Mouse (Mus musculus) lung, adult 2 months (tissue): ENCODE results near the gene Mex3b.

Experiments
- CTCF ChIP-seq: fragments of 200-500 bp; IDR thresholded peaks from 2 replicates; pipeline ENCODE4 v1.5.1; 2011; ENCODE audit warnings: mild to moderate bottlenecking, low read length, control low read depth; ENCODE audit not compliant: insufficient read depth
- POLR2A ChIP-seq: fragments of 200-500 bp; IDR thresholded peaks from 2 replicates; pipeline ENCODE4 v1.6.1; 2011; ENCODE audit warnings: low read depth, mild to moderate bottlenecking, control low read depth, low read length, borderline replicate concordance; ENCODE audit errors: extremely low read depth

DNA sequence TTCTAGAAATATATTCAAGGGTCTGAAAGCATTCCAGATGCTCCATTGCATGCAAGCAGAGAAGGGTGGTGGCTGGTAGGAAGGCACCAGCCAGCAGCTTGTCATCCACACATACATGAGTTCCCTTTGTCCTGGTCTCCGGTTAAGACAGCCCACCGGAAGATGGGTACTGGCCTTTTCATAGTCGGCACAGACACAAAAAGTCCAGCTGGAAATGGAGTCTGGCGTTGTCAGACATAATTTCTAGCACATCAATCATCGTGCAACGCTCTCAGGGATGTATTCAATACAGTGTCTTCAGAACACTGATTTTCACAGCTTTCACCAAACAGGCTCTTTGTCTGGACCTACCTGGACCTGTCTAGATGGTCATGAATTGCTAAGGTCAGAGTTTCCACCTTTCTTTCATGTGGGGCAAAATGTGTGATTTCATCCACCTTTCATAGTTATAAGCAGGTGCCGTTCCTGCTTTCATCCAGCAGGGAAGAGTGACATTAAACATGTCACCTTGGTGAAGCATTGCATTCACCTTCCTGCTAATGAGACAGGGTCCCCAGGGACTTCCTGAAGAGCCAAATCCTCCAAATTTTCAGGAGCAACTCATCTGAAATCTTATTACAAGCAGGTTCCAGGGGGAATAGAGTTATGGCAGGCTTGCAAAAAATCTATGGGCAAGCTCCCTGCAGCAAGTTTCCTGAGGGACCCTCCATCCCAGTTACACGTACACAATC, 2.7 kb upstream of the Mex3b start:
- no peak for TF ChIP-seq CTCF
- no peak for TF ChIP-seq POLR2A
